Mouse (Mus musculus) kidney, postnatal 10 days (tissue): ENCODE measurements around the gene Themis3.
"Not testable (repeated sequence)": the region's sequence is repeated elsewhere in the genome, so short reads cannot be mapped to it uniquely, and the experiment has no call there.

Source experiments
- DNase-seq: peaks from one replicate; pipeline ENCODE4 v3.0.0; 2021; ENCODE audit warnings: mixed read lengths

Themis3 gene

GRCm38 (mm10) chr17:66558404-66559317 is 35.8 kb downstream of the Themis3 start:
- DNase-seq = no peak

GRCm38 (mm10) chr17:66552690-66553089 is 41.7 kb downstream of the Themis3 start:
- DNase-seq = no peak

- no peak for DNase-seq
Observed at GRCm38 (mm10) chr17:66550486-66550885, 43.9 kb downstream of the Themis3 start.

- DNase-seq = no peak
Observed at GRCm38 (mm10) chr17:66532285-66532684, 62.1 kb downstream of the Themis3 start.

- DNase-seq = no peak
Observed at GRCm38 (mm10) chr17:66523396-66523795, 71.0 kb downstream of the Themis3 start.

GRCm38 (mm10) chr17:66522631-66523030 is 71.8 kb downstream of the Themis3 start:
- not testable (repeated sequence) for DNase-seq

GRCm38 (mm10) chr17:66519554-66520553 is 74.6 kb downstream of the Themis3 start, which contains the start of gene Rab12:
TSS of gene Rab12 (minus strand) at chr17:66519729.
- DNase-seq = peak; percentile 94

- peak; percentile 37 for DNase-seq
Observed at GRCm38 (mm10) chr17:66518877-66519553, 75.4 kb downstream of the Themis3 start.

- DNase-seq = no peak
Observed at GRCm38 (mm10) chr17:66516953-66517352, 77.5 kb downstream of the Themis3 start.

GRCm38 (mm10) chr17:66514288-66514995 is 80.0 kb downstream of the Themis3 start:
- no peak for DNase-seq

- DNase-seq = no peak
Observed at GRCm38 (mm10) chr17:66512202-66512956, 82.0 kb downstream of the Themis3 start.

GRCm38 (mm10) chr17:66510221-66510683 is 84.2 kb downstream of the Themis3 start:
- DNase-seq = peak; percentile 53

GRCm38 (mm10) chr17:66507049-66507954 is 87.1 kb downstream of the Themis3 start:
- no peak for DNase-seq

- no peak for DNase-seq
Observed at GRCm38 (mm10) chr17:66504964-66505363, 89.5 kb downstream of the Themis3 start.
